Mouse (Mus musculus) bone marrow macrophage, adult 2 months (primary cell): ENCODE measurements around the gene Ryk. TPM values are rescaled to one million over a fixed set of nuclear protein-coding genes. Genes with fewer than 3 reads are reported as not detected.

Experiments
- H3K27ac ChIP-seq: 2 replicates; pipeline ENCODE4 v1.5.1; 2012; ENCODE audit warnings: low read depth, low read length; ENCODE audit not compliant: insufficient read depth
- H3K4me1 ChIP-seq: 2 replicates; pipeline ENCODE4 v1.6.1; 2012; ENCODE audit warnings: low read length; ENCODE audit not compliant: control insufficient read depth, insufficient read depth
- H3K4me3 ChIP-seq: 2 replicates; pipeline ENCODE4 v1.5.1; 2012; ENCODE audit warnings: mild to moderate bottlenecking, low read length, moderate library complexity; ENCODE audit not compliant: insufficient read depth
- CTCF ChIP-seq: IDR thresholded peaks from 2 replicates; pipeline ENCODE4 v1.5.1; 2012; ENCODE audit warnings: low read depth, mild to moderate bottlenecking, low read length, moderate library complexity
- POLR2A ChIP-seq: IDR thresholded peaks from 2 replicates; pipeline ENCODE4 v1.6.1; 2012; ENCODE audit warnings: mild to moderate bottlenecking, low read depth, low read length, borderline replicate concordance
- polyA plus RNA-seq: library from polyadenylated mRNA; stranded (reverse); fragments of >200 nt; gene quantifications from 2 replicates; pipeline ENCODE4 v1.2.4, GENCODE M21; 2012; ENCODE audit not compliant: missing spikeins, insufficient read depth, insufficient read length

Ryk gene
- polyA plus RNA-seq, 1 experiment = 1.2 TPM

- no peak overlapping the region for H3K4me3 ChIP-seq
- no peaks in the 10 kb centered on the region for H3K4me1 ChIP-seq
- H3K27ac ChIP-seq = no peak overlapping the region
- TF ChIP-seq CTCF (no peak), POLR2A (no peak)
These were observed 95.1 kb downstream of the Ryk start for GRCm38 (mm10) chr9:102929776-102930175.

DNA sequence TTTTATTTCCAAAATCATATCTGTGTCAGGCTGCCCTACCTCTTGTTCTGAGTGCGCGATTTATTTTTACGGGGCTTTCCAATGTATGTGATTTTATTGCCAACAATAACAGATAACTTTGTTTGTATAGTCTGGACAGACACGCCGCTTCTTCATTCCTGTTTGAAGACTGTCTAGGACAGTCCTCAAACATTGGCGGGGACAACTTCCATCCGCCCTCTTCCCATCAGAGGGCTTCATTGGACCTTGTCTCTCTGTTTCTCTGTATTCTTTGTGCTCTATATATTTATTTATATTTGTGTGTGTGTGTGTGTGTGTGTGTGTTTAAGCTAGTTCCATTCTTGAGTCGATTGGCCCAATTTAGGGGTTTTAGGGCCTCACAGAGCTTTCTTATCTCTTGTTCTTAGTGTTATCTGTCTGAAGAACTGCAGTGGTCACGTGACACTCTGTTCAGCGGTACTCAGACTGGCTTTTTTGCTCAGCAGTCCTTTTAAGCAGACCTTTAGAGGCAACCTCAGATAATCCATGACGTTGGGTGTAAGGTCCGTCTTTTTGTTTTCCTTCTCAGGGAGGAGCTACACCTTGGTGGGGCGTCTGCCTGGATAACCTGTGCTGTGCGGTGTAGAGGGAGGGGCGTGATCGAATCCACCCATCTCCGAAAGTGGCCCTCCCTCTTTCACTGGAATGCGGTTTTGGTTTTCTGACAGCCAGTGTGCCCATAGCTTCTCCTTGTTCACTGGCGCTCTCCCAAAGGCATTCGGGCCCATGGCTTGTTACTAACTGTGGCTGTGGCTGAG lies 99.4 kb downstream of the Ryk start:
- TF ChIP-seq CTCF (no peak), POLR2A (no peak)
- H3K27ac ChIP-seq = no peak overlapping the region
- no peaks in the 10 kb centered on the region for H3K4me1 ChIP-seq
- H3K4me3 ChIP-seq = no peak overlapping the region

DNA sequence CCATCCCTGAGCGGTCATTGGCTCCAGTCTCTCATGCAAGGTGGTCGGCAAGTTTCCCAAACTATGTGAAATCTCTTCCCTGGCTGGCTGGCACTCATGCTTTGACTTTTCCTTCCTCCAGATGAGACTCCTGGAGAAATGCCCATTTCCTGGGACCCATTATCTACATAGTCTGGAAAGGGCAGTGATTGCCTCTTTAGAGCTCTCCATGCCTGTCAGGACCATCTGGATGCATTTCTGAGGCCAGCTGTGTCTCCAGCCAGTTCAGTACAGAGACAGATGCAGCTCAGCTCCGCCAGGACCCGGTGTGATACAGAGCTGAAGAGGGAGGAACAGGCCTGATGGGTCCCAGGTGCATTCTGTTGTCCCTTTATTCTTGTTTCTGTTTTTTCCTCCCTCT lies 107.5 kb downstream of the Ryk start:
- Histone ChIP-seq H3K4me3 (no peak overlapping the region), H3K4me1 (no peaks in the 10 kb centered on the region), H3K27ac (no peak overlapping the region)
- TF ChIP-seq POLR2A (no peak), CTCF (no peak)

DNA sequence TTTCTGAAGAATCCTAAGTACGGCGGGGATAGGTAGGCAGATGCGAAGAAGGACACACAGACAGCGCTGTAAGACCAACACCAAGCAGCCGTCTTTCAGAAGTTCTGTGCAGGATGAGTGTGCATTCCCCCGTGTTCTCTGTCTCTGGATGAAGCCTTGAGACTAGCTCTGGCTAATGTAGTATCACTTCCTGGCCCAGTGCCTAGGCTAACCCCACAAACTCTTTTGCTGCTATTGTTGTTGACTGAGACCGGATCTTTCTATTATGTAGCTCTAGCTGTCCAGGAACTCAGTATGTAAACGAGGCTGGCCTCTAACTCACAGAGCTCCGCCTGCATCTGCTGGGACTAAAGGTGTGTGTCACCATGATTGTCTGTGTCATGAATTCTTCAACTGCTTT lies 110.2 kb downstream of the Ryk start:
- H3K4me3 ChIP-seq = no peak overlapping the region
- no peak for TF ChIP-seq CTCF
- TF ChIP-seq POLR2A = no peak
- H3K27ac ChIP-seq = no peak overlapping the region
- no peaks in the 10 kb centered on the region for H3K4me1 ChIP-seq

- no peak for TF ChIP-seq CTCF
- TF ChIP-seq POLR2A = no peak
- no peaks in the 10 kb centered on the region for H3K4me1 ChIP-seq
- H3K27ac ChIP-seq = no peak overlapping the region
- H3K4me3 ChIP-seq = no peak overlapping the region
These were observed 111.8 kb downstream of the Ryk start for GRCm38 (mm10) chr9:102946469-102947015.

- TF ChIP-seq POLR2A = no peak
- no peak for TF ChIP-seq CTCF
- no peak overlapping the region for H3K27ac ChIP-seq
- no peaks in the 10 kb centered on the region for H3K4me1 ChIP-seq
- H3K4me3 ChIP-seq = no peak overlapping the region
These were observed 114.0 kb downstream of the Ryk start for GRCm38 (mm10) chr9:102948706-102949105.

- no peaks in the 10 kb centered on the region for H3K4me1 ChIP-seq
- no peak for TF ChIP-seq CTCF
- TF ChIP-seq POLR2A = no peak
- no peak overlapping the region for H3K4me3 ChIP-seq
These were observed 116.6 kb downstream of the Ryk start for GRCm38 (mm10) chr9:102951091-102951994.

DNA sequence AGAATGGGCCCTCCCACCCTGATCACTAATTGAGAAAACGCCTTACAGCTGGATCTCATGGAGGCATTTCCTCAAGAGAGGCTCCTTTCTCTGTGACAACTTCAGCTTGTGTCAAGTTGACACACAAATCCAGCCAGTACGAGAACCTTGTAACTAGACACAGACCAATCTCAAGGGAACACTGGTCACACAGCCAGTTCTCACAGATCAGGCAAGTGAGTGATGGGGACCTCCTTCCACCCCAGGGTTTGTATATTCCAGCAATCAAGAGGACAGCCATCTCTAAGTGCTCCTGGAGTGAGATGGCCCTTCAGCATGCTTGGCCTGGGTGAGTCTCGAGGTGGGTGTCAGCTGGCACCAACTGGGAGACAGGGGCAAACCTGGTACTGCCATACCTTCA lies 121.1 kb downstream of the Ryk start:
- no peaks in the 10 kb centered on the region for H3K4me1 ChIP-seq
- H3K4me3 ChIP-seq = no peak overlapping the region
- no peak for TF ChIP-seq POLR2A
- TF ChIP-seq CTCF = no peak
- no peak overlapping the region for H3K27ac ChIP-seq

More at GRCm38 (mm10) chr9:102951091-102951994, 116.6 kb downstream of the Ryk start:
- H3K27ac ChIP-seq = no peak overlapping the region

Other genes starting within 250 kb of the Ryk start
- 99.3 and 110 TPM in 2 replicates for gene Anapc13, start 208.6 kb upstream of the Ryk start, polyA plus RNA-seq
- 24.3 TPM in 2 replicates for gene Cep63, start 208.4 kb upstream of the Ryk start, polyA plus RNA-seq
- gene Amotl2, start 118.2 kb upstream of the Ryk start, polyA plus RNA-seq = 0.31 and 1.2 TPM in 2 replicates
- 0.24 TPM in 1 of 2 replicates, not detected in the other for gene Slco2a1, start 153.8 kb downstream of the Ryk start, polyA plus RNA-seq